Mouse (Mus musculus): ENCODE data around the gene Amz2. TPM values are rescaled to one million over a fixed set of nuclear protein-coding genes. Genes with fewer than 3 reads are reported as not detected.

Gene Amz2
- total RNA-seq, 1 experiment from 2014 or later = 53.9 TPM

GRCm38 (mm10) chr11:109421205-109421604 lies 4.5 kb upstream of the Amz2 start:
- no peak for DNase-seq

GRCm38 (mm10) chr11:109422263-109422662 lies 3.5 kb upstream of the Amz2 start:
- no peak for DNase-seq

DNA sequence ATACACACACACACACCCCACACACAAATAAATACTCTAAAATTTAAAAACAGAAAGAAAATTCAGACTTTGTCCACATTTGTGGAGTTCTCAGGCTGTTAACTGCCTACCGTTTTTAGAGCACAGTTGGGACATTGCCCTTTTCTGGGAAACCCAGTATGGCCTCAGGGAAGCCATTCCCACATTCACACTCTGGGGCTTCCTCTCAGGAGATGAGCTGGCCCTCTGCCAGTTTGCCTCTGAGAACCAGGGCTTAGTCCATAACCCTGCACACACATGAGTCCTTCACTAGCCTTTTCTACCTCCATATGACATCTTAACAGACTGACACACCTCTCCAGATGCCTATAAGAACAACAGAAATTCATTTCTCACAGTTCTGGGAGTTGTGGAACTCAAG lies 2.5 kb upstream of the Amz2 start:
- no peak for DNase-seq

DNA sequence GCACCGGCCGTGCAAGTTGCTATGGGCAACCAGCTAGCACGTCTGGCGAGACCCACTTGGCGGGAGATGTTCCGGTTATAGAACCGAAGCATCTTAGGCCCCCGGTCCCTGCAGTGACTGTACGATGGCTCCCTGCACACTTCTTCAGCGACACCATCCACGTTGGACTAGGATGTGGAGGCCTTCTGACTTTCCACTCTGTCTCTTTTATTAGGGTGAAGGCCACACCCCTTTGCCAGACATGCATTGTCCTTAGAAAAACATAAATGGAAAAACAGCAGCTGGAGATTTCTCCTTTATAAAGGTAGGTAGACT lies 483 bp downstream of the Amz2 start:
- no peak for DNase-seq

DNA sequence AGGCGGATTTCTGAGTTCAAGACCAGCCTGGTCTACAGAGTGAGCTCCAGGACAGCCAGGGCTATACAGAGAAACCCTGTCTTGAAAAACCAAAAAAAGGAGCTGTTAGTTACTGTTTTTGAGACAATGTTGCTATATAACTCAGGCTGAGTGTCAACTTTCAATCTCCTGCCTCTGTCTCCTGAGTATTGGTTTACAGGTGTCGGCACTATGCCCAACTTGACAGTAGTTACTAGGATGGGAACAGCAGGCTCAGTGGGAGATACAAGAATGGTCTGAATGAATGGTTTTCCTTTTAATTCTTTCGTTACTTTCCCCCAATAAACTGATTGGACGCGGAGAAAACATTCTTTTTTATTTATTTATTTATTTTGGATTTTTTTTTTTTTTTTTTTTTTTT lies 1.6 kb downstream of the Amz2 start:
- DNase-seq = no peak

GRCm38 (mm10) chr11:109434233-109434798 lies 8.6 kb downstream of the Amz2 start:
- DNase-seq = no peak

- DNase-seq = no peak
Measured at GRCm38 (mm10) chr11:109436889-109437288, 11.1 kb downstream of the Amz2 start.

GRCm38 (mm10) chr11:109439209-109439608 lies 13.5 kb downstream of the Amz2 start:
- no peak for DNase-seq

- DNase-seq = peak; percentile 76
Measured at GRCm38 (mm10) chr11:109439829-109440340, 14.1 kb downstream of the Amz2 start.

GRCm38 (mm10) chr11:109440641-109441040 lies 14.9 kb downstream of the Amz2 start:
- DNase-seq = no peak

DNA sequence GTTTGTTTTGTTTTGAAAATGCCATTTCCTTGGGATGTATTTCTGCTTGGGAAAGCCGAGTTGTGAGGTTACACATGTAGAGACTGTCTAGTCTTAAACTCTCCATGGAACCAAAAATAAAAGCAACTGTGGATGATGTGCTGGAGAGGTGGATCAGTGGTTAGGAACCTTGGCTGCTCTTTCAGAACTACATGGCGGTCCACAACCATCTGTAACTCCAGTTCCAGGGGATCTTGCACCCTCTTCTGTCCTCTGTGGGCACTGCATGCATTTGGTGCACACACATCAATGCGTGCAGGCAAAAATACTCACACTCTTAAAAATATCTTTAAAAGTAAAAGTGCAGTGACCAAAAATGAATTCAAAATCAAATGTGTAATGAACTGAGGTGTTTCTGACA lies 15.4 kb downstream of the Amz2 start:
- DNase-seq = peak; percentile 36

- DNase-seq = no peak
Measured at GRCm38 (mm10) chr11:109442166-109442730, 16.5 kb downstream of the Amz2 start.

GRCm38 (mm10) chr11:109443468-109444263 lies 17.9 kb downstream of the Amz2 start:
- DNase-seq = no peak

GRCm38 (mm10) chr11:109444600-109444999 lies 18.9 kb downstream of the Amz2 start:
- peak; percentile 19 for DNase-seq

GRCm38 (mm10) chr11:109445438-109446035 lies 19.8 kb downstream of the Amz2 start:
- no peak for DNase-seq

DNA sequence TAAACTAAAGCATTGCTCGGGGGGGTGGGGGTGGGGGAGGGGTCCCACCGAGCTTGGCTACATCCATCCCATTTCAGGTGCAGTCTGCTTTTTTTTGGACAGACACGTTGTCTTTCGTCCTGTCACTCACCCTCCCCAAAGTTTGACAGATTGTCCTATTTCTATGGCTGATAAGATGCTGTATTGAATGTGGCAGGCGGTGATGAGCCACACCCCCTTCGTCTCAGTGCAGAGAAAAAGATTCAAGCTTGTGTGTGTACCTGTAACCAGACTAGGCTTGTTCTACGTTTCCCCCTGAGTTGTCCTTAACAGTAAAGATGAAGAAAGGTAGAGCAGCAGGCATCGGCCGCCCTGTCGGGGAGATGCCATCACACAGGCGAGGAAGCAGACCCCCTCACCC lies 25.4 kb downstream of the Amz2 start:
- DNase-seq = no peak

DNA sequence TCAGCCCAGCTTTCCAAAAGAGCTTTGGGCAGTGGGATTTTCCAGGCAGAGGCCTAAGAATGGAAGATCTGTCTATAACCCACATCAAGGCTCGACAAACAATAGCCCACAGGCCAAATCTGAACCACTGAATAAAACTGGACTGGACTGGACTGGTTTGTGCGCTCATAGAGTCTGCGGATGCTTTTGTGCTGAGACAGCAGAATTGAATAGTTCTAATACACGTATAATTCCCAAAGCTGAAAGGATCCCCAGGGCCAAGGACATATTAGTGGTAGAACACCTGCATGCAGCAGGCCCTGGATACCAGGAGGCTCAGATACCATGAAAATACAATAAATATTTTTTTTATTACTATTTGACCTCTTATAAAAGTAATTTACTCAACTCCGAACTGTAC lies 30.5 kb downstream of the Amz2 start:
- no peak for DNase-seq

DNA sequence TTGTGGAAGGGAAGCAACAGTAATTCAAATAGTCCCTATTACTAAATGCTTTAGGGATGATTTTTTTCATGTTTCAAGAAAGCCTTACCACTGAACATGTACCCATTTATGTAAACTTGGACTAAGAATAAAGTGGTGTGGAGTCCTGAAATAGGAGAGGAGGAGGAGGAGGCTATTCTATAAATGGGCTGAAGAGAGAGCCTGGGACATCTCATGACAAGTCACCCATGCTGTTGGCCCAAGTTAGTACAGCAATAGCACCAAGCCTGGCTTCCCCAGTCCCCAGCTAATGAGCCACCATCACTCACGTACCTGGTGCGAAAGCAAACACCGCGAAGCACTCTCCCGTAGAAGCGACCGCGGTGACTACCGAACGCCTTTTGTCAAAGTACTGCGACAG lies 32.4 kb downstream of the Amz2 start:
- no peak for DNase-seq

GRCm38 (mm10) chr11:109460586-109460985 lies 34.8 kb downstream of the Amz2 start:
- no peak for DNase-seq

- no peak for DNase-seq
Measured at GRCm38 (mm10) chr11:109465068-109465467, 39.3 kb downstream of the Amz2 start.

GRCm38 (mm10) chr11:109466987-109467386 lies 41.2 kb downstream of the Amz2 start:
- DNase-seq = no peak

DNA sequence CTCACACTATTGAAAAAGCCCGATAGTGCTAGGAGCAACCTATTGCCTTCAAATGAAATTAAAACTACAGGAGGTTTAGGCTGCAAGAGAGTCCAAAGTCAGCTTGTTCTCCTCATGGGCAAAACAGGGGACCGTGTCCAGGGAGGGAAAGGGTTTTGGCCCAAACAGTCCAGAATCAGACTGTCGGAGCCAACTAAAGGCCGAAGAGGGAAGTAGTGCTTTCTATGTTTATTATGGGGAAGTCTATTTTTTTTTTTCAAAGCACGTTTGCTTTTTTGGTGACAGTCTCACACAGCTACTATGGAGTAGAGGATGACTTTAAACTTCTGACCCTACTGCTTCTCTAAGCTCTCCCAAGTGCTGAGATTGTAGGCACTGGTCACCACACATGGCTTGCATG lies 42.4 kb downstream of the Amz2 start:
- DNase-seq = no peak

GRCm38 (mm10) chr11:109470170-109470569 lies 44.4 kb downstream of the Amz2 start:
- no peak for DNase-seq

Data from adrenal gland, postnatal 25 days (tissue).